Comparison of ENCODE assay signal across 2 mouse cellular contexts in the genomic region with DNA sequence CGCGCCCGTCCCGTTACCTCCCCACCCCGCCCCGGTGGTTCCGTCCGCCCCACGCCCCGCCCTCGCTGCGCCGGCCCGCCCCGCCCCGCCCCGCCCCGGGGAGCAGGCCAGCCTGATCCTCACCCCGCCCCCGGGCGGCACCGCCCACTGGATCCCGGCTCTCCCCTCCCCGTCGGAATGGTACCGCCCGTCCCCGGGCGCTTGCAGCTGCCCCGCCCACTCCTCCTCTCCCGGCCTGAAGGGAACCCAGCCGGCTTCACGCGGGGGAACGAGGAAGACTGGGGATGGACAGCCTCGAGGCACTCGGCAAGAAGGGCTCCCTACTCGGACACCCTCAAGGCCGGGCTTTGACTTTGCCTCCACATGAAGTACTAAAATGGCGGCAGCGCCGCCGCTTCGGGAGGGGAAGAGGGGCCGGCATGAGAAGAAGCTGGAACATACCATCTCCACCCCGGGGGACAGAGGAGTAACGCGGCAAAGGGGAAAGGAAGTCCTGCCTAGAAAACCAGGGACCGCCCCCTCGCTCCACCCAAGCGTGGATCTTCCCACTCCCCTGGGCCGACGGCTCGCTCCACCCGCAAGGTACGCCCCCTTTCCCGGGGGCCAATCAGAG.
TF ChIP-seq lines count a peak whose summit lies in the region.

No protein-coding gene starts in this region.

TF ChIP-seq in C2C12, 6 proteins besides CTCF, POLR2A, EP300 and RAD21:
- no peak for TF ChIP-seq MYOD1 (IDR thresholded peaks at IDR 0.05; ENCODE audit: control insufficient read depth, insufficient read length, low read depth)
- no peak for TF ChIP-seq MYOG (IDR thresholded peaks at IDR 0.05; ENCODE audit: control insufficient read depth, extremely low read depth, insufficient read length)
- no peak for TF ChIP-seq USF1 (IDR thresholded peaks at IDR 0.05; ENCODE audit: low read depth)
- no peak for TF ChIP-seq MAX (IDR thresholded peaks at IDR 0.05)
- TF ChIP-seq FOSL1 (IDR thresholded peaks at IDR 0.05; ENCODE audit: insufficient read depth, low read length, poor library complexity, severe bottlenecking) = no peak

TF ChIP-seq in myocyte, 11 proteins besides CTCF, POLR2A, EP300 and RAD21:
- TF ChIP-seq USF1 (IDR thresholded peaks at IDR 0.05; ENCODE audit: low read depth) (no peak), MYOG (IDR thresholded peaks at IDR 0.05; ENCODE audit: control insufficient read depth in 1 of 3, insufficient read depth in 1 of 3, insufficient read length in 2 of 3, low read depth in 2 of 3) (peak in 1 of 3 experiments; percentile 47), TCF12 (IDR thresholded peaks at IDR 0.05; ENCODE audit: insufficient read depth, poor library complexity, severe bottlenecking) (no peak), REST (IDR thresholded peaks at IDR 0.05; ENCODE audit: insufficient read depth, insufficient read length) (no peak), POLR2AphosphoS2 (IDR thresholded peaks at IDR 0.05; ENCODE audit: insufficient read length, low read depth) (peak; percentile 87), E2F4 (IDR thresholded peaks at IDR 0.05; ENCODE audit: insufficient read depth) (no peak), CEBPB (IDR thresholded peaks at IDR 0.05; ENCODE audit: insufficient read depth, poor library complexity, severe bottlenecking) (no peak), TCF3 (IDR thresholded peaks at IDR 0.05; ENCODE audit: insufficient read length, low read depth) (no peak), MYOD1 (IDR thresholded peaks at IDR 0.05; ENCODE audit: control insufficient read depth in 1 of 3, insufficient read length in 2 of 3, low read depth in 2 of 3) (peak in 1 of 3 experiments; percentile 9), MAX (IDR thresholded peaks at IDR 0.05; ENCODE audit: low read depth) (no peak), SRF (IDR thresholded peaks at IDR 0.05; ENCODE audit: control insufficient read depth, insufficient read length, low read depth) (no peak)
TF ChIP-seq in myocyte: peak in this region for 3.
